Mouse (Mus musculus) naive thymus-derived CD4-positive, alpha-beta T cell, adult 2 months (primary cell): ENCODE data around the gene Rasgrp2.

ENCODE experiments used
- DNase-seq: peaks from one replicate; pipeline ENCODE4 v3.0.0-alpha.2; 2011; ENCODE audit warnings: low read depth

Gene Rasgrp2

DNA sequence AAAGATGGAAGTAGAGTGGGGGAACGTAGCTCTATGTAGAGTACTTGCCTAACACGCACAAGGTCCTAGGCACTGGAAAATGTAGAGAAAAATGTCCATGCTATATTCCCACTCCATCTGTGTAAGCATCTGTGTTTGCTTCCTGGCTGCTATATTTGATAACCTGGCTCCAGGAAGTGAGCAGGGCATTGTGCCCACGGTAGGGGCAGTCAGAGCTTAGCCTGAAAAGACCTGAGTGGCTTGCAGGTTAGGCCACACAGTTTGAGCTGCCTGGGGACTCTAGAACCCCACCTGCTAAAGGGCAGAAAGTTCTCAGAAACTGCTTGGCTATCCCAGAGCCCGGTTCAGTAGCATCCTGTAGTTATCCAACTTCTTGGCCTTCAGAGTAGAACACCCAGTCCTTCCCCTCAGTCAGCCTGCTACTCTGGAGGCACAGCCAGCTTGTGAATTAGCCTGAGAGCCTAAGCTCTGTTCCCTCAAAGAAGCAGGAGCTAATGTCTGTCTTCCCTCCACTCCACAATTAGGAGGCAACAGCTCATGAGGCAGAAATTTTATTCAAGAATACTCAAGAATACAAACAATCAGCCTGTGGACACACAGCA lies 16.7 kb upstream of the Rasgrp2 start:
- DNase-seq, result no peak

DNA sequence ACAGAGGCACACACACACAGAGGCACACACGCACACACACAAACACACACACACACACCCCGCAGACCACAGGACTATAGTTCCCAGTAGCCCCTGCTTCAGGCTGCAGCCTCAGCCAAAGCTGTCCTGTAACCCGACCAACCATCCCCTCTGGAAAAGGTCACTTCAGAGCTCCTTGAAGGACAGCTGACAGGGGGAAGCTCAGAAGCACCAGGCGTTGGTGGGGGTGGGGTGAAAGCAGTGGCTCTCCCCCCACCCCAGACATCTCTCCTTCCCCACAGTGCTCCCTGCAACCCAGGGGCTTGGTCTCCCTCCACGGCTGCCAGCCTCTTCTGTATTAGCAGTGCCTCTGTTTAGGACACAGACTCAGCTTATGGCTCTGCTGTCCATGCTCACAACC lies 15.7 kb upstream of the Rasgrp2 start:
- no peak for DNase-seq

DNA sequence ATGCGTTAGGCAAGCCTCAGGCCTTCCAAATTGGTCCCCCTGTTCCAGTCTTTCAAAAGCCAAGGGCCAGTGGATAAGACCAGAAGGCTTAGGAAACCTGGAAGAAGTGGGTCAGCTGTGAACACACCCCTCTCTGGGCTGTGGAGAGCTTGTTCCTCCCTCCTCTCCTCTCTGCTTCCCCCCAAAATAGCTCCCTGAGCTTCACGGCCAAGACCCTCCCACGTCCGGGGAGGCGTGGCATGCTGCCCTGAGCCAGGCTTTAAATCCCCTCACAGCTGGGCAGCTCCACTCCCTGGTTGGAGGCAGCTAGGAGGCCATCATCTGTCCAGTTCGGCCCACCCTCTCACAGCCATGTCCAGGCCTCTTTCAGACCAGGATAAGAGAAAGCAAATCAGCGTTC lies 15.0 kb upstream of the Rasgrp2 start, which contains the start of gene Pygm:
Pygm (plus strand) TSS at position 272 of the 400 bp plus-strand sequence.
- DNase-seq, result no peak

DNA sequence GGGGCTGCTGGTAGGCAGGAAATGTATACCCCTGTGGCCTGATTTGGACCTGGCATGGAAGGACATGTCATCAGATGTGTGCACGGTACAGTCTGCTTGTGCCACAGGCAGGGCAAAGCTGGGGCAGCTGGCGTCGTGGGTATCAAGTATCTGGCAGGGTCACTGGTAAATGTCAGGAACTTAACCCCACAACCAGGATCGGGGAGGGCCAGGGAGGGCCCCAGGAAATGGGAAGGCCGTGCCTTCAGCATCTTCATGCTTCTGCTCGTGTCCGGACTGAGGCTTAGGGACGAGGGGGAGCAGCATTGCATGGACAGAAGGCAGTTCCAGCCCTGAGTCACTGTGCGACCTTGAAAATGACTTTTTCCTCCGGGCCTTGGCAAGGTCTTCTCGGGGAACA lies 14.2 kb upstream of the Rasgrp2 start:
- no peak for DNase-seq

DNA sequence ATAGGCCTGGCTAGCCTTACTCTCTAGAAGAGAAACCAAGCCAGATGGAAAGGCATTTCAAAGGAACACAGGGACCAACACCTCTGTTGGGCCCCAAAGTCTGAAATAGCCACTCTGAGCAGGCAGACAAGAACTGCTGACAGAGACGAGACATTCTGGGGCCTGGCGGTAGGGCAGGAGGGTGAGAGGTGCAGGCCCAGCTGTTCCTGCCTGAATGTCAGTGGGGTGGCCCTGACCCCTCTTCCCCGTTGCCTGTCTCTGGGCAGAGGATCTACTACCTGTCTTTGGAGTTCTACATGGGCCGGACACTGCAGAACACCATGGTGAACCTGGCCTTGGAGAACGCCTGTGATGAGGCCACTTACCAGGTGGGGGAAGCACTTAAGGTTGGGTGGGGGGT lies 13.7 kb upstream of the Rasgrp2 start:
- DNase-seq, result no peak

DNA sequence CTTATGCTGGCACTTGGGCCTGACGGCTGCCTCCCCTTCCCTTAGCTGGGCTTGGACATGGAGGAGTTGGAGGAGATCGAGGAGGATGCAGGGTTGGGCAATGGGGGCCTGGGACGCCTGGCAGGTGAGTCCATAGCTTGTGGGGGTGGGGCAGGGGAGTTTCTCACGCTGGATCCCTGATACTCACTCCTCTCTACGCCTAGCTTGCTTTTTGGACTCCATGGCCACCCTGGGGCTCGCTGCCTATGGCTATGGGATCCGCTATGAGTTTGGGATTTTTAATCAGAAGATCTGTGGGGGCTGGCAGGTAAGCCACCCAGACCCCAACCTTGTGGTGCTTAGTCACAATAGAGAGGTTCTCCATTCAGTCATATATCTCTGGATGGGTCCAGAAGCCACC lies 13.3 kb upstream of the Rasgrp2 start:
- DNase-seq, result no peak

DNA sequence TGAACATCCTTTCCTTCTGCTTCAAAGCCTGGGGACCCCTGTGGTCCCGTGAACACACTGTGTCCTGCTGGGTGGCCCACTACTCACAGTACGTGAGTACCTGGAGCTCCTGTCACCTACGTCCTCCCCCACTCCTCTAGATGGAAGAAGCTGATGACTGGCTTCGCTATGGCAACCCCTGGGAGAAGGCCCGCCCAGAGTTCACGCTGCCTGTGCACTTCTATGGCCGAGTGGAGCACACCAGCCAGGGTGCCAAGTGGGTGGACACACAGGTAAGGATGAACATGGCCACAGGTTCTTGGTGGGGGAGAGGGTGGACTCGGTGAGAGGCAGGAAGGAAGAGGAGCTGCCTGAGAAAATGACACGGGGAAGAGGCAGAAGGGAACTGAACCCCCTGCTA lies 12.9 kb upstream of the Rasgrp2 start:
- DNase-seq, result no peak

DNA sequence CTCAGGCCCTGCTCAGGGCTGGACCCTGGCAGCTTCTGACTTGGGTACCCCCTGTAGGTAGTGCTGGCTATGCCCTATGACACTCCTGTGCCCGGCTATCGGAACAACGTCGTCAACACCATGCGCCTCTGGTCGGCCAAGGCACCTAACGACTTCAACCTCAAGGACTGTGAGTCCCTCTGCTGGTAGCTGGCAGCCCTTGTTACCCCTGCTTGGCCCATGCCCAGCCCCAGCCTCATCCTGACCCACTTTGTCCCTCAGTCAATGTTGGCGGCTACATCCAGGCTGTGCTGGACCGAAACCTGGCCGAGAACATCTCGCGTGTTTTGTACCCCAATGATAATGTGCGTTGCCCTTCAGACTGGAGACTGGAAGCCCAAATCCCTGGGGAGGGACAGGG lies 11.1 kb upstream of the Rasgrp2 start:
- DNase-seq, result no peak

DNA sequence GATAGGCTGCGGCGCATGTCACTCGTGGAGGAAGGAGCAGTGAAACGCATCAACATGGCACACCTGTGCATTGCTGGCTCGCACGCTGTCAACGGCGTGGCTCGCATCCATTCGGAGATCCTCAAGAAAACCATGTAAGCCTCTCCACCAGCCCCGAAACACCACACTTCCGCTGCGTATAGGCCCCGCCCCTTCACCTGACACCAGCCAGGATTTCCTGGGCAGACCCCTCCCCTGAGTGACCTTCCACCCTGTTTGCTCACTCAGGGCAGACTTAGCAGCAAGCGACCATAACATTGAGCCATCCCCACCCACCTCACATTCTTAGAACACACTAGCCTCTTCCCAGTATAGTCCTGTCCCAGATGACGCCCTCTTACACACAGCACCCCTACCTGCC lies 9.3 kb upstream of the Rasgrp2 start:
- DNase-seq, result peak; percentile 73

DNA sequence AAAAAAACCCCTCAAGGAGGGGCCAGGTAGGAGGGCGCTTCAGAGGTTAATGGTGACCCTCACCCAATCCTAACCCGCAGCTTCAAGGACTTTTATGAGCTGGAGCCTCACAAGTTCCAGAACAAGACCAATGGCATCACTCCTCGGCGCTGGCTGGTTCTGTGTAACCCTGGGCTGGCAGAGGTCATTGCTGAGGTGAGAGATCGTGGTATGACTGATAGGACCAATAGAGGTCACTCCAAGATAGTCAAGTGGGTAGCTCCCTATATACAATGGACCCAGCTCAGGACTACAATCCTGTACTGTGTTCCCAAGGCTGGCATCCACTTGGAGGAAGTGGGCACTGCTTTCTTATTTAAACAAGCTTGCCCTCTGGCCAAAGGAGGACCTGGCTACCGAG lies 8.9 kb upstream of the Rasgrp2 start:
- no peak for DNase-seq

DNA sequence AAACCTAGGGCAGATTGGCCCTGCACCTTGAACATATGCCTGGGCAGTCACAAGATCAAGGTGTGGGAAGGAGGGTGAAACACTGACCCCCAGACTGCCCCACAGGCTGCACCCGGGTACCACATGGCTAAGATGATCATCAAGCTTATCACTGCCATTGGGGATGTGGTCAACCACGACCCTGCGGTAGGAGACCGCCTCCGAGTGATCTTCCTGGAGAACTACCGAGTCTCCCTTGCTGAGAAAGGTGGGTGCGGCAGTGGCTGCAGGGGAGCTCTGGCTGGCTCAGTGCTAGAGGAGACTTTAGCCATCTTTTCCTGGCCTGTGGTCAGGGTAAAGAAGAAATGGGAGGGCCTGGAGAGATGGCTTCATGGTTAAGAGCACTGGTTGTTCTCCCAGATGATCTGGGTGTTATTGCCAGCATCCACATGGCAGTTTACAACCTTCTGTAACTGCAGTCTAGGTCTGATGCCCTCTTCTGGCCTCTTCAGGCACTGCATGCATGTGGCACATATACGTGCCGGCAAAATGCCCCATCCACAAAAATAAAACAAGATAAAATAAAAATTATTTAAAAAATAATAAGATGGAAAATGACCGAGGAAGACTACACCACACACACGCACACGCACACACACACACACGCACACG lies 6.3 kb upstream of the Rasgrp2 start:
- peak; percentile 59 for DNase-seq

DNA sequence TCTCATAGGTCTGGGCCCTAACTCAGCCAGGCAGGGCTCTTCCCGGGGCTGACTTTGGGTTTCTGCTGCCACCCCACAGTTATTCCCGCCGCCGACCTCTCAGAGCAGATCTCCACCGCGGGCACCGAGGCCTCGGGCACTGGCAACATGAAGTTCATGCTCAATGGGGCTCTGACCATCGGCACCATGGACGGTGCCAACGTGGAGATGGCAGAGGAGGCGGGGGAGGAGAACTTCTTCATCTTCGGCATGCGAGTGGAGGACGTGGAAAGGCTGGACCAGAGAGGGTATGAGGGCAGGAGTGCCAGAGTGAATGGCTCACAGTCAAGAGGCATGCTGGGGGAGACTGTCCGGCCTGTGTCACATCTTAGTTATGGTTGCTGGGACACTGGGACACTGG lies 5.5 kb upstream of the Rasgrp2 start:
- no peak for DNase-seq

DNA sequence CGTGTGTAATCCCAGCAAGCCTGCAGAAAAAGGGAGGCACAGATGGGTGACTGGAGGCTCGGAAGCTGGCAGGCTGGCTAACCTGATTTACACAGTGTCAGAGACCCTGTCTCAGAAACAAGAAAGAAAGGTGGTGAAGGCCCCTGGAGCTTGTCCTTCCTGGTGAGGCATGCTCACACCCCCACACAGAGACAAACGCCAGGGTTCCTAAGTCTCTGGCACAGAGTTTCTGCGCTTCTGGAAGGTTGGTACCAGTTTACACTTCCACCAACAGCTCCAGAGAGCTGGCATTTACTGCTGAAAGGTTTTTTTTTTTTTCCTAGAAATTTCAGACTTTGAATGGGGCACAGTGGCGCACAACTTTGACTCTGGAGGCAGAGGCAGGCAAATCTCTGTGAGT lies 2.9 kb upstream of the Rasgrp2 start:
- DNase-seq, result no peak

DNA sequence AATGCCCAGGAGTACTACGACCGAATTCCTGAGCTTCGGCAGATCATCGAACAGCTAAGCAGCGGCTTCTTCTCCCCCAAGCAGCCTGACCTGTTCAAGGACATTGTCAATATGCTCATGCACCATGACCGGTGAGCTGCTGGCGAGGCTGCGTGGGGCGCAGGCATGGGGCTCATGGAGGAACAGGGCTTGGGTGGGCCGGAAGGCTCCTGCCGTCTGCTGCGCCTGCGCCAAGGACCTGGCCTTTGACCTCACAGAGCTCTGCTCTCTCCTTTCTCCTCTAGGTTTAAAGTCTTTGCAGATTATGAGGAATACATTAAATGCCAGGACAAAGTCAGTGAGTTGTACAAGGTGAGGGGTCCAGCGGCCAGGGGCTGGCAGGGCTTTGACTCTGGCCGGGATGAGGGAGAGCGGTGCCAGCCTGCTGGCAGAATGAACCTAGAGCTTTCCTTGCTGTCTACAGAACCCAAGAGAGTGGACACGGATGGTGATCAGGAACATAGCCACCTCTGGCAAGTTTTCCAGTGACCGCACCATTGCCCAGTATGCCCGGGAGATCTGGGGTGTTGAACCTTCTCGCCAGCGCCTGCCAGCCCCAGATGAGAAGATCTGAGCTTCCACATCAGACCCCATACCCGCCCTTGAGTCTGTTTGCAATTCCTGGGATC lies 1.4 kb upstream of the Rasgrp2 start:
- peak; percentile 31 for DNase-seq

DNA sequence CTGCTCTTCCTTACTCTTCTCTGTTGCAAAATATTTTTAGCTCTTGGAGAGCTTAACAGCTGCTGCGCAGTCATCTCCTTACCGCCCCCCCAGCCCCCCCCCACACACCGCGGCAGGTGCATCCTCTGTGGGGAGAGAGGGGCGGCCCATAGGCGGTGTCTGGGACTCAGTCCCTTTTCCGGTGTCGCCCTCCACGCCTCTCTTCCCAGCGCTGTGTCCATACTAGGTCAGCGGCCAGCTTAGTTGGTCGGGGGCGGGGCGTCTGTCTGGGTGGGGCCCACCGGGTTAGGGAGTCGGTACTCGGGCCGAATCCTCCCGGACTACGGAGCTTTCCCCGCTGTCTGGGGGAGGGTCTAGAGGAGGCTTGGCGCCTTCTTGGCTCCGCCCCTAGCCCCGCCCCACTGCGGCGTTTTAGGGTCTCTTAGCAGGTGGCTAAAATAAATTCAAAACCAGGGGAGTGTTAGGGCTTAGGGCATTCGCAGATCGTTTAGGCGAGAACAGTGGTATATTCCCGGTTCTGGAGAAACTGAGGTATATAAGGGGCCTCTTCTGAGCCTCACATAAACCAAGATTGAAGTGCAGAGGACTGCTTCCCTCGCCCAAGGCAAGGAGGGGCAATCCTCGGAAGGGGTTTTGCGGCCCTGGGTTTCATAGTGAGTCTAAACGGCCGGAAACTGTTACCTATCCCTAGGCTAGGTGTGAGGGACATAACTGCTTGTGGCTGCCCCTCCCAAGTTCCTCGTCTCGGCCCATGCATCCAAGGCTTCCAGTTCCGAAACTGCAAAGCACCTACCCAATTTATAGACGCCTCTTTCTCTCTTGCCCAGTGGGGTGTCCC lies 474 bp upstream of the Rasgrp2 start:
- DNase-seq, result peak; percentile 87

DNA sequence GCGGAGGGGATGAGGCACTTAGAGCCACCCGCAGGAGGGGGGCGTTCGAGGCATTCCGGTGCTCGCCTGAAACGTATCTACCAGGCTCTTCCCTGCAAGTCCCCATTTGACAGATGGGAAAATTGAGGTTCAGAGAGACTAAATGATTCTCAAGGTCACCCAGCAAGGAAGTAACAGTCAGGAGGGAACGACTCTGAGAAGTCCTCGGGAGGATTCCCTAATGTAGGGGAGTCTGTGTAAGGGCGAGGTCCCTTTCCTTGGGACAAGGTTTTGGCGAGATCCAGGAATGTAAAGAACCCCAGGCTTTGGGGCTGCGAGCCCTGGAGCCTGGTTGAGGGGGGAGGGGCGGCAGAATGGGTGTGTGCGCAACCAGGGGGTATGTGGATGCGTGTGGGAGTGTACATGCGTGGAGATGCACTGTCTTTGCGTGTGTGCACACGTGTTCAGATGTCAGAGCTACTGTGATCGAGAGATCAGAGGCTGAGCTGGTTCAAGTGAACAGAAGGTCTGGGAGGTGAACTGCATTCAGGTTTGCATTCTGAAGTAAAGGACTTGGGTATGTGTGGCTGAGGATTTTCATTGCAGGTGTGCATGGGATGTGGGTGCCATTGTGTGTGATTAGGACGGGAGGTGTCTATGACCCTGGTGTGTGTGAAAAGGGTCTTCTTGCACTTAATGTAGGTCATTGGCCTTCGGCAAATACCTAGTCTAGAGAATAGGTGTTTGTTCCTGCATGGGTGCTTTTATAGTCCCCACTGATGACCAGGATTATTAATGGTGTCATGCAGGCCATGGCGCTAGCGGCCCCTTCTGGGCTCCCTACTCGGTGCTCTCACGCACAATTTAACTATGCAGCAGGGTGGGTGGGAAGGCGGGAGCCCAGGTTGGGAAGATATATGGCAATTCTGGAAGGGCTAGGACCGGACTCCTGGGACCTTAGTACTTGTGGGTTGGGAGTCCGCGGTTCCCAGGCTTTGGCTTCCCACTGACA lies 1.3 kb downstream of the Rasgrp2 start:
- peak; percentile 86 for DNase-seq

DNA sequence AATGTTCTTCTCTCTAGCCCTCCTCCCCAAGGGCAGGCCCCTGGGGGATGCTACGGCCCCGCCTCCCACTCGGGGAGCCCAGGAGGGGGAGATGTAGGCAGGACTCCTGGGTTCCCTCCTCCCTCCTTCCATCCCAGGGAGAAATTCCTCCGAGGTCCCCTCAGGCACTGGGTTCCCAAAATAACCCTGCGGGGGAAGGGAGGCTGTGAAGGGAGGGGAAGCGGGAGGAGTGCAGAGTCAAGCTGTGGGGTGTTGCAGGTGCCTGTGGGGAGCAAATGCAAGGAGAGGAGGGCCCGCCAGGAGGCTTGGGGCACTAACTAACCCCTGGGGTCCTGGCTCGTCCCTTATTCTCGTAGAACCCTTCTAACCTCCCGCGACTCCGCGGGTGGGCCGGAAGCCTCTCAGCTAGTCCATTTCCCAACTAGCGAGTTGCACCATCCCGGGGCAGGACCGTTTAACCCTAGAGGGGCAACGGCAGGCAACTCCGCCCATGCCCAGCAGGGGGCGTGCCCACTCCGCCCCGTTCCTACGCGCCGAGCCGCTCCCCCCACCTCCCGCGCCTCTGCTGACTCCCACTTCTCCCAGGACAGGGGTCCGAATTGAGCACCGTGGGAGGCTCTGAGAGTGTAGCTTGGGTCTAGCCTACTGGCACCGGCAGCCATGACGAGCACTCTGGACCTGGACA lies 2.1 kb downstream of the Rasgrp2 start:
- peak; percentile 89 for DNase-seq

DNA sequence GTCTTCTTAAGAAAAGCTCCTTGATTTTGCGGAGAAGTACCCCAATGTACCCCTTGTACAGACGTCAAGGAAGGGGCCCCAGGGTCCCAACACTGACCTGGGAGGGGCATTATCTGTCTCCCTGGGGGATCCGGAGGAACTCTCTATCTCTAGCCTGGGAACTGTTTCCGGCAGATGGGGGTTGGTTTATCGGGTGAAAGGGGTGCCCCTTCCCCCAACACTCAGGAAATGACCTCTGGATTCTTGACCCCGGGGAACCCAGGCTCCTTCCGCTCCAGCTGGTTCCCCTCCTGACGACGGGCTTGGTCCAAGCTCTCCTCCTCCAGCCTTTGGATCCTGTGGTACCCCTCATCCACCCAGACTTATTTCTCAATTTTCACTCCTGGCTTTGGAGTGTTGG lies 2.8 kb downstream of the Rasgrp2 start:
- DNase-seq, result no peak

DNA sequence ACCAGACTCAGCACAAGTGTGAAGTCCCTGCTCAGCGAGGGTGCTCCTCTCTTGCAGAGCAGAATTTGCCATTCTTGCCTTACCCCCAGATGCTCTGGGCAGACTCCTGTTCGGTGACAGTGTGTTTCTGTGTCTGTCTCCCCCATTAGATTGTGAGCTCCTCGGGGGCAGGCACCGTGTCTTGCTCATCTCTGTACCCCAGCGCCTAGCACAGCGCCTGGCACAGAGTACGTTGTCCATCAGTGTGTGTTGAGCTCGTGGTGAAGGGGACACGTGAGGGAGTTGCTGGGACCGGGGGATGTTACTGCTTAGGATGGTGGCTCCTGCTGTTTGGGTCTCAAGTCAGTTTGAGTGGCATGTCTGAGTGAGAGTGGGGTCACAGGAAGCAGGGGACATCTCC lies 4.7 kb downstream of the Rasgrp2 start:
- no peak for DNase-seq

DNA sequence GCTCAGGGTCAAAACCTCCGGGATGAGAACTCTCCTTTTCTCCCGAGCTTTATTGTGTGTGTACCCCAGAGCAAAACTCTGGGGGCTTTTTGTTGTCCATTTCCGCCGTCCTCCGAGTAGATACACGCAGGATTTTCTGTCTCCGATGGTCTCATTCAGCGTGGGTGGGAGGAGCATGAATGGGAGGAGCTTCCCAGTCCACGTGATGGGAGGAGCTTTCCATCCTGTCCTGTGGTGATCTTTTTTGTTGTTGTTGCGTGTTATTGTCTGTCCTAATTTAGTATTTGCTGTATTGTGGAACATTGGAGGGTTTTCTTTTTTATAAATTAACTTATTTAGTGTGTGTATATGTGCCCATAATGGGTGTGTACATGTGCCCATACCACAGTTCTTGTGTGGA lies 6.3 kb downstream of the Rasgrp2 start:
- DNase-seq, result no peak

DNA sequence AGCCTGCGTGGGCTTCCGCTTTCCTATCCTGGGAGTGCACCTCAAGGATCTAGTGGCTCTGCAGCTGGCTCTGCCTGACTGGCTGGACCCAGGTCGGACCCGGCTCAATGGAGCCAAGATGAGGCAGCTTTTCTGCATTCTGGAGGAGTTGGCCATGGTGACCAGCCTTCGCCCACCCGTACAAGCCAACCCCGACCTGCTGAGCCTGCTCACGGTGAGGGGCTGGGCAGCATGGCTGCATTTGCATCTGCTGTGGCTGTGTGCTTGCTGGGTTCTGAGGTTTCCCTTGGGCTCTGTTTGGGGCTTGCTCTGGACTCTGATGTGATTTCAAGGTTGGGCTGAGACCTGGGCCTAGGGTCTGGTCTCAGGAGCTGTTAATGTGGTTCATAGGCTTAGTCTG lies 8.0 kb downstream of the Rasgrp2 start:
- no peak for DNase-seq
